Mouse (Mus musculus) olfactory bulb, adult 2 months (tissue): ENCODE data around the gene Ugt2a1. TPM values are rescaled to one million over a fixed set of nuclear protein-coding genes. Genes with fewer than 3 reads are reported as not detected.
"Not testable (repeated sequence)": the region's sequence is repeated elsewhere in the genome, so short reads cannot be mapped to it uniquely, and the experiment has no call there.

ENCODE experiments used
- H3K27ac ChIP-seq: fragments of 200-500 bp; 2 replicates; pipeline ENCODE4 v1.5.1; 2012; ENCODE audit warnings: low read depth, low read length; ENCODE audit not compliant: insufficient read depth
- H3K4me1 ChIP-seq: fragments of 200-500 bp; 2 replicates; pipeline ENCODE4 v1.6.1; 2012; ENCODE audit warnings: low read length; ENCODE audit not compliant: control insufficient read depth, insufficient read depth
- H3K4me3 ChIP-seq: fragments of 200-500 bp; 2 replicates; pipeline ENCODE4 v1.5.1; 2012; ENCODE audit warnings: mild to moderate bottlenecking, low read depth, low read length, moderate library complexity; ENCODE audit not compliant: insufficient read depth
- CTCF ChIP-seq: fragments of 200-500 bp; IDR thresholded peaks from 2 replicates; pipeline ENCODE4 v1.5.1; 2012; ENCODE audit warnings: low read depth, mild to moderate bottlenecking, low read length, moderate library complexity; ENCODE audit not compliant: insufficient read depth
- POLR2A ChIP-seq: fragments of 200-500 bp; IDR thresholded peaks from 2 replicates; pipeline ENCODE4 v1.6.1; 2012; ENCODE audit warnings: mild to moderate bottlenecking, low read depth, low read length, moderate library complexity; ENCODE audit not compliant: insufficient read depth
- WGBS: fragments of 180-500 bp; shearing (Covaris S2); methylation state at CpG from one replicate; pipeline ENCODE4 v1.1.7; 2018; 5-methylcytosine and 5-hydroxymethylcytosine counted together
- polyA plus RNA-seq: library from polyadenylated mRNA; stranded (reverse); fragments of >200 nt; gene quantifications from 2 replicates; pipeline ENCODE4 v1.2.4, GENCODE M21; 2012; ENCODE audit warnings: low replicate concordance; ENCODE audit not compliant: missing spikeins, insufficient read depth, insufficient read length

Gene Ugt2a1
- polyA plus RNA-seq, 1 experiment, result not detected

DNA sequence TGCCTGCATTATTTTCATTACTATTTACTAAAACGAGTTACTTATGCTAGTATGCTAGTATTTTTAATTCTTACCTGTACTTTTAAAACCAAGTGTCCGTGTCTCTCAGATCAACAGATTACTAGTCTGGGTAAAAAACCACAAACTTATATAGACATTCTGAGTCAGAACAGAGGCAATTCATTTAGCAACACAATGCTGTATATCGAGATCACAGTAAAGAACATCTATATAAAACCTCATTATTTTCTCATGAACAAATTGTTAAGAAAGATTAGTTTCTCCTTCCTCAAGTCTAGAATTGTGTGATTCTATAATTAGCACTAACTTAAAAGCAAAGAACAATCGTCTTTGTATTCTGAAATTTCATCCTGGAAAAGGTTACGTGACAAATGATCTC is 8.5 kb downstream of the Ugt2a1 start, which contains the start of gene Ugt2a2:
Gene Ugt2a2 (minus strand): TSS at position 101 of the 400 bp plus-strand sequence.
- no peak within 1 kb of the TSS for H3K4me3 ChIP-seq
- no peak within 1 kb of the TSS for H3K27ac ChIP-seq
- no peaks in the 10 kb centered on the region for H3K4me1 ChIP-seq
- 68% methylated on average over 5 of the region's 5 CpGs for WGBS
- TF ChIP-seq POLR2A, result no peak
- TF ChIP-seq CTCF, result no peak

DNA sequence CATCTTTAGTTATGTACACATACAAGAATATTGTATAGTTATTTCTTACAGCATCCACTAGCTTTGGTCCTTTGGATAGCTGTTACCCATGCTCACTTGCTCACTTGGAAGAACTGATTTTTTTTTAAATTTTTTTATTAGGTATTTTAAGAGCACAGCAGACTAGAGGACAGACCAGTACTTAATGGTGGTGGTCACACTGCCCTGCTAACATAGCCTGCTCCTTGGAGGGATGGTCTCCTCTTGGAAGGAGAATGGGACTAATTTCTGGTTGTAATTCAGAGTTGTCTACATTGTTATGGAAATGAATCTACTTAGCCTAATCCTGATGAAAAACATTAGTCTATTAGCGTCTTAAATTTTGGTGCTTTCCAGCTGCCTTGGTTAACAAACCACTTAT is 31.9 kb downstream of the Ugt2a1 start:
- TF ChIP-seq CTCF (no peak), POLR2A (no peak)
- WGBS, result 18% methylated on average over 1 of the region's 1 CpGs

DNA sequence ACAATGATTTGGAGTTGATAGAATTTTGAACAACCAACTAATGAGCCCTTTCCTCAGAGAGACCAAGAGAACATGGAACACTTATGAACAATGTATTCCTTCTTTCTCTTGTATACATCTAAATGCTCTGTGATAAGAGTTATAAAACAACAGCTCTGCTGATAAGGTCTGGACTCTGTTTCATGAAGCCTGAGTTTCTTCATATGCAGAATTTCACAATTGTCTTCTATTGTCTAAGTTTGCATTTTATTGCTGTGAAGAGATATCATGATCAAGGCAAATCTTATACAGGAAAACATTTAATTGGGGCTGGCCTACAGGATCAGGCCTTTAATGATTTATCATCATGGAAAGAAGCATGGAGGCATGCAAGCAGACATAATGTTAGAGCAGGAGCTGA is 33.0 kb downstream of the Ugt2a1 start:
- H3K4me3 ChIP-seq, result no peak overlapping the region
- no peak overlapping the region for H3K27ac ChIP-seq
- H3K4me1 ChIP-seq, result no peaks in the 10 kb centered on the region
- TF ChIP-seq CTCF, result no peak
- no peak for TF ChIP-seq POLR2A

More for the DNA sequence above, 31.9 kb downstream of the Ugt2a1 start:
- H3K27ac ChIP-seq, result no peak overlapping the region
- H3K4me1 ChIP-seq, result no peaks in the 10 kb centered on the region
- no peak overlapping the region for H3K4me3 ChIP-seq

DNA sequence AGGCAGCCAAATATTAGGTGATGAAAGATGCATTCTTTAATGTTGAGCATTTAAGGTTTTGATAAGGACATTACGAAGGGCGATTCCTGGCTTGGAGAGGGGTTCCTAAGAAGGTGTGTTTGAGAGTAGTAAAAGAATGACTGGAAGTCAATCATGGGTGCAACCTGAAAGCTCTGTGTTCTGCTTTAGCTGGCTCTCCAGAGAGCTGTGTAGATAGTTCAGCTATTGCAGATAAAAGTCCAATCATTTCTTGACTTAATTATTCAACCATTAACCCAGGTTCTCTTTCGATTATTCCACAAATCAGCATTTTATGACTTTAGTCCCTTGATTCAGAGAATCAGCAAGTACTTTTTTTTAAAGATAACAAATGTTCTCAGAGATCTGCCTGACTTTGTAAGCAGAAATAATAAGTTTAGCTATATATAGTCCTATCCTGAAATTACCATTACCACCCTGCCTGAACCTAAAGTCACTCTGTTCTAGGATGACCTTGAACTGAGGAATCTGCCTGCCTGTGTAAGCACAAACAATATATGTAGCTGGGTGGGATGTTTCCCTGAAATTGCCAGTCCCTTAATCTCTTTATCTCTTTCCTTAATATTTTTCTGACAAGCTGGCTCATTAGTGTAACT is 34.3 kb downstream of the Ugt2a1 start:
- Histone ChIP-seq H3K4me1 (no peaks in the 10 kb centered on the region), H3K27ac (no peak overlapping the region), H3K4me3 (no peak overlapping the region)
- WGBS, result 92% methylated on average over 3 of the region's 3 CpGs
- TF ChIP-seq CTCF, result no peak
- no peak for TF ChIP-seq POLR2A

DNA sequence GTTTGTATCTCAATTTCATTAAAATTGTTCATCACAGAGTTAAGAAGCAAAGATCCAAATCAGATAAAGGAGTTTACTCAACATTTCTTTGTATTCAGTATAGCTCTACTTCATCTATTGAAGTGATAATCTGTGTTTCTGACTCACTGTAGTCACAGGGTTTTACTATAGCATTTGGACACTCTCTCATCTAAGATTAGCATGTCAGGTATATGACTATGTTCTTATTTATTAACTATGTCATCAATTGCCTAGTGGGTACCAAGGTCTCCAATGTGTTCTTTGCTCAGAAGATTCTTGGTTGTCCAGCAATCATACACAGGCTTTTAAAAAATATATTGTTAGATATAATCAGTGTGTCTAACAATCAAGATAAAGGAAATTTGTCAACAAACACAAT is 35.2 kb downstream of the Ugt2a1 start:
- no peak overlapping the region for H3K27ac ChIP-seq
- no peak overlapping the region for H3K4me3 ChIP-seq
- no peak for TF ChIP-seq POLR2A
- H3K4me1 ChIP-seq, result no peaks in the 10 kb centered on the region

DNA sequence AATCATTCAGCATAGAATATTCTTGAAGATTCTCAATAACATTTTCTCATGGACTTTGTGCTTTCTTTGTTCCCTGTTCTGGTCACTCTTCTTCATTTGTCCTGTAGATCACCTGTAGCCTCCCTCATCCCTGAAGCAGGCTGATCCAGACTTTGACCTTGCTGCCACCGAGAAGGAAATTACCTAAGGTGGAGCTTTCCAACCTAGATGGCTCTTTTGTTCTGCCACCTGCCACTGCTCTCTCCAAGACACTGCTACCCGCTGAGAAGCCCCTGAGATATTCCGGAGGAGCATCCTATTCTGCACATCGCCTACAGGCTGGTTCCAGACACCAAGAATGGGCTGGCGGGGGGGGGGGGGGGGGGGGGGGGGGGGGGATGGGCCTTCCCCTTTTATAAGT is 38.2 kb downstream of the Ugt2a1 start:
- not testable (repeated sequence) for H3K4me1 ChIP-seq, H3K4me3 ChIP-seq, H3K27ac ChIP-seq
- 70% methylated on average over 4 of the region's 5 CpGs for WGBS

DNA sequence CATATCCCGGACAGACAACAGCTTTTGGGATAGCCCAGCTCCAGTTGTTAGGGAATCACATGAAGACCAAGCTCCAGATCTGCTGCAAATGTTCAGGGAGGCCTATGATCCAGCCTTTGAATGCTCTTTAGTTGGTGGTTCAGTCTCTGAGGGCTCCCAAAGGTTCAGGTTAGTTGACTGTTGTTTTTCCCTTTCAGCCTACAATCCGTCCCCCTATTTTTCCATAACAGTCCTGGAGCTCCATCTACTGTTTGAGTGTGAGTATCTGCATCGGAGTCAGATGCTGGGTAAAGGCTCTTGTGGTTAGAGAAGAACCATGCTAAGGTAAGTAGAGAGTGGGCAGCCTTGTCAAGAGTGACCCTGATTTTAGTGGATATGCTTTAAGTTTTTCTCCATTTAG is 54.4 kb downstream of the Ugt2a1 start:
- no peak overlapping the region for H3K4me3 ChIP-seq
- TF ChIP-seq CTCF (no peak), POLR2A (no peak)
- no peak overlapping the region for H3K27ac ChIP-seq
- WGBS, result 45% methylated on average over 3 of the region's 3 CpGs
- H3K4me1 ChIP-seq, result no peaks in the 10 kb centered on the region

DNA sequence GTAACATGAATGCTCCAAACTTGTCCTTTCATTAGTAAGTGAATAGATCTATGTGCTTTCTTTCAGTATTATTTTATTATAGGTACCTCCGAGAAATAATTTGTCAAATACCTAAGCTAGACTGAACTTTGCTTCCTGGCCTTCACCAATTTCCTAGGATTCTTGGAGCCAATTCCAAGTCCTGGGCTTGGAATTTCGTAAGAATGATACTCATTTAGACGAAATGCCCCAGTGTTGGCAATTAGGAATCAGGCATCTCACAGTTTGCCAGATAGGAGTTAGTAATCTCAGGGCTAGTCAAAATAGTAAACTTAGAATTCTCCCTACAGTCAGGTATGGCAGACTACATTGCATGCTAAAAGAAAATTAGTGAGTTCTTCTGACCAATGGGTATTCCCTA is 65.0 kb downstream of the Ugt2a1 start:
- Histone ChIP-seq H3K27ac (no peak overlapping the region), H3K4me3 (no peak overlapping the region), H3K4me1 (no peaks in the 10 kb centered on the region)
- WGBS, result 80% methylated on average over 3 of the region's 3 CpGs
- TF ChIP-seq CTCF (no peak), POLR2A (no peak)

DNA sequence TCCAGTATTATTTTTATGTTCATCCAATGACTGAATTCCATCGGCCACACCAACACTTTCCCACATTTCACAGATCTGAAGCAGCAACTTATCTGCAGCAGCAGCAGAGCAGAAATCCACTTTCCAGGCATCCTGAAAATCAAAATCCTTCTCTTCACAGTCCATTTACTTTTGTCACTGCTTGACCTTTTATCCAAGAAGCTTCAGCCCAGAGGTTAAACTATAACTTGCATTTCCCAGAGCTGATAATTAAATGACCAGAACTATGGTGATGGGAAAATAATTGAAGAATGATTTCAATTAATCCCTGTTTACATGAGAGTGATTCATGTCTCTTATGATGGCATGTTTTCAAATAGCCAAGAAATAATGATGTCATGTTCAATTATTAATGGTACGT is 66.6 kb downstream of the Ugt2a1 start, which contains the start of gene Ugt2b38:
Gene Ugt2b38 (minus strand): TSS at position 163 of the 400 bp plus-strand sequence.
- WGBS, result 100% methylated on average over 1 of the region's 2 CpGs
- H3K4me1 ChIP-seq, H3K27ac ChIP-seq, H3K4me3 ChIP-seq: not testable (repeated sequence)

Other genes with a start within 250 kb of the Ugt2a1 start
- not detected in 2 replicates for gene Ugt2b37, start 236.1 kb downstream of the Ugt2a1 start, polyA plus RNA-seq
- not detected in 2 replicates for gene Ugt2a3, start 153.7 kb downstream of the Ugt2a1 start, polyA plus RNA-seq
- gene Ugt2b38, start 66.7 kb downstream of the Ugt2a1 start, polyA plus RNA-seq, result not detected in 2 replicates
- gene Ugt2a2, start 8.6 kb downstream of the Ugt2a1 start, polyA plus RNA-seq, result not detected in 2 replicates
- not detected in 2 replicates for gene Gm43638, start 4.1 kb downstream of the Ugt2a1 start, polyA plus RNA-seq
- not detected in 2 replicates for gene Sult1b1, start 47.3 kb upstream of the Ugt2a1 start, polyA plus RNA-seq
- not detected in 2 replicates for gene Sult1d1, start 78.2 kb upstream of the Ugt2a1 start, polyA plus RNA-seq
- not detected in 2 replicates for gene Sult1e1, start 100.7 kb upstream of the Ugt2a1 start, polyA plus RNA-seq
- not detected in 2 replicates for gene Csn1s1, start 175.3 kb upstream of the Ugt2a1 start, polyA plus RNA-seq
- gene Csn2, start 208.8 kb upstream of the Ugt2a1 start, polyA plus RNA-seq, result not detected in 2 replicates